8 mouse cellular contexts compared by ENCODE assay signal in the genomic region with DNA sequence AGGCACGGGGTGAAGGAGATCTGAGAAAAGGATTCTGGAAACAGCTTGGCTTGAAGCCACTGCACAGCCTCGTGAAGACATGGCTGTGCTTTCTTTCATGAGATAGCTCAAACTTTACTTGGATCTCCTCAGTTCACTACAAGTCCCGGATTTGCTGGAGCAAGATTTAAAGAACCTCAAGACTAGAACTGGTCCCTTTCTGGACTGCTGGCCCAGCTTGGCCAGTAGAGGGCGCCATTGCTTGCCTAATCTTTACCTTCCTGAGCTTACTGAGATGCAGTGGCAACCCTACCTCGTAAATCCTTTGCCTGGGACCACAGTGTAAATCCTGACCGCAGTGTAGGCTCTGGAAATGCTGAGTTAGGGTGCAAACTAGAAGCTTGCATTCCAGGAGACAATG. TPM values are rescaled to one million over a fixed set of nuclear protein-coding genes. Genes with fewer than 3 reads are reported as not detected.
DNase-seq lines count a peak whose midpoint lies in the region; ATAC-seq and TF ChIP-seq lines count a peak whose summit lies in the region.

No protein-coding gene starts in this region.

- no peaks in the 10 kb centered on the region for H3K27me3 ChIP-seq in liver, embryonic 14.5 days (ENCODE audit: control insufficient read depth, insufficient read depth, low read length)

- in situ Hi-C loops in ES-E14 (cut with MboI; ENCODE audit: low sequenced_read_pairs in 2 of 2, unreplicated experiment in 2 of 2) = loop anchor here in 1 of 2 experiments (25.0 kb wide), 1 partner anchor 351 kb away; the partner anchor contains the start of gene Cdc16

- no peak overlapping the region for H3K4me3 ChIP-seq in ES-E14 (ENCODE audit: insufficient read depth in 1 of 2, low read depth in 1 of 2, low read length in 2 of 2, poor library complexity in 1 of 2, severe bottlenecking in 1 of 2)
- no peak overlapping the region for H3K4me3 ChIP-seq in liver, embryonic 14.5 days (ENCODE audit: insufficient read depth in 1 of 2, low read depth in 2 of 2, low read length in 2 of 2)

- no peak for TF ChIP-seq EP300 in liver, embryonic 14.5 days (IDR thresholded peaks at IDR 0.05; ENCODE audit: low read depth)

- TF ChIP-seq CTCF in liver, embryonic 14.5 days (IDR thresholded peaks at IDR 0.05; ENCODE audit: low read depth) = peak; percentile 84

- H3K36me3 ChIP-seq in ES-E14 (ENCODE audit: control insufficient read depth, insufficient read depth, low read length, poor library complexity, severe bottlenecking) = no peaks in the 10 kb centered on the region
- H3K36me3 ChIP-seq in liver, embryonic 14.5 days (replicated peaks; ENCODE audit: control insufficient read depth, insufficient read depth, low read depth) = no peaks in the 10 kb centered on the region

- H3K27ac ChIP-seq in ES-E14 (ENCODE audit: insufficient read depth, low read depth, low read length, poor library complexity, severe bottlenecking) = no peak overlapping the region
- no peak overlapping the region for H3K27ac ChIP-seq in liver, embryonic 14.5 days

- H3K9ac ChIP-seq in ES-E14 (ENCODE audit: insufficient read depth, low read depth, low read length, poor library complexity, severe bottlenecking) = no peak overlapping the region
- H3K9ac ChIP-seq in liver, embryonic 14.5 days (replicated peaks) = no peak overlapping the region

- H3K4me2 ChIP-seq in liver, embryonic 14.5 days (ENCODE audit: low read depth) = no peak overlapping the region

- DNase-seq in A20 (ENCODE audit: low read depth, low spot score) (peak; percentile 71), ES-E14 (ENCODE audit: low read depth, low spot score) (peak; percentile 56)
- DNase-seq in cerebellum, adult 11-12 months = peak; percentile 43
- DNase-seq in frontal cortex, postnatal 36 days (ENCODE audit: low spot score in 2 of 2) = peak; percentile 69 to 84
- DNase-seq in kidney, postnatal 14 days = peak; percentile 64
- peak; percentile 20 to 24 (median 23) for DNase-seq in liver, embryonic 14.5 days (ENCODE audit: low read depth in 3 of 3, low spot score in 3 of 3)
- DNase-seq in retina, postnatal 7 days (ENCODE audit: low read depth, low spot score) = peak; percentile 54

- H3K9me3 ChIP-seq in ES-E14 (ENCODE audit: control insufficient read depth, insufficient read depth, low read depth, low read length) = no peaks in the 10 kb centered on the region
- no peaks in the 10 kb centered on the region for H3K9me3 ChIP-seq in liver, embryonic 14.5 days (ENCODE audit: control insufficient read depth, low read length)

- WGBS in liver, embryonic 14.5 days (ENCODE audit: insufficient replicate concordance) = 23% methylated on average over 6 of the region's 6 CpGs

- no peak for ATAC-seq in liver, embryonic 14.5 days (ENCODE audit: insufficient read depth)
- no peak for ATAC-seq in monocyte, adult 5-6 weeks (replicated peaks; ENCODE audit: insufficient number of reproducible peaks, low FRiP score, low TSS enrichment, poor library complexity, severe bottlenecking)

- no peaks in the 10 kb centered on the region for H3K4me1 ChIP-seq in ES-E14 (ENCODE audit: control insufficient read depth in 2 of 2, insufficient read depth in 2 of 2, low read length in 2 of 2, poor library complexity in 1 of 2)
- no peaks in the 10 kb centered on the region for H3K4me1 ChIP-seq in liver, embryonic 14.5 days (replicated peaks; ENCODE audit: control insufficient read depth in 2 of 2, insufficient read depth in 2 of 2, low read length in 1 of 2)

TF ChIP-seq in ES-E14, 5 proteins besides CTCF, POLR2A, EP300 and RAD21:
- TF ChIP-seq MAFK (IDR thresholded peaks at IDR 0.05; ENCODE audit: insufficient read depth, low read depth, low read length) (no peak), HCFC1 (IDR thresholded peaks at IDR 0.05; ENCODE audit: borderline replicate concordance, insufficient read depth, low read length) (no peak), ZNF384 (IDR thresholded peaks at IDR 0.05; ENCODE audit: low read depth, low read length) (no peak), ZC3H11A (IDR thresholded peaks at IDR 0.05; ENCODE audit: borderline replicate concordance, low read depth, low read length) (peak; percentile 81), CHD2 (IDR thresholded peaks at IDR 0.05; ENCODE audit: low read depth, low read length) (no peak)

RNA-seq across cellular contexts. Expression of gene Grk1, which starts 6.7 kb away (rescaled TPM):
- total RNA-seq in ES-E14 (2012; rRNA removed) = 0.04 and 0.05 TPM in 2 replicates
- 0.01 and 0.02 TPM in 2 replicates for polyA plus RNA-seq in liver, embryonic 14.5 days (2012; rRNA removed)
- polyA plus RNA-seq in liver, embryonic 14.5 days (2014; fragmentation: Nextera tagmentation; extraction: Ambion mirVana) = 0.04 TPM in 1 of 2 replicates, not detected in the other
- total RNA-seq in monocyte, adult 5-6 weeks (2017) = not detected in 3 replicates

RNA-seq across cellular contexts. Expression of gene Atp4b, which starts 15.0 kb away (rescaled TPM):
- total RNA-seq in ES-E14 (2012; rRNA removed) = not detected in 2 replicates
- polyA plus RNA-seq in liver, embryonic 14.5 days (2012; rRNA removed) = not detected in 2 replicates
- polyA plus RNA-seq in liver, embryonic 14.5 days (2014; fragmentation: Nextera tagmentation; extraction: Ambion mirVana) = not detected in 2 replicates
- total RNA-seq in monocyte, adult 5-6 weeks (2017) = not detected in 3 replicates

RNA-seq across cellular contexts. Expression of gene Tmem255b, which starts 23.4 kb away (rescaled TPM):
- 0.18 and 0.26 TPM in 2 replicates for total RNA-seq in ES-E14 (2012; rRNA removed)
- 0.02 TPM in 1 of 2 replicates, not detected in the other for polyA plus RNA-seq in liver, embryonic 14.5 days (2012; rRNA removed)
- 0.14 TPM in 1 of 2 replicates, not detected in the other for polyA plus RNA-seq in liver, embryonic 14.5 days (2014; fragmentation: Nextera tagmentation; extraction: Ambion mirVana)
- not detected in 3 replicates for total RNA-seq in monocyte, adult 5-6 weeks (2017)

Comparison
In these comparisons a context has a peak if more than half of its experiments do, and no peak if none do; other contexts are left out.
1. DNase-seq: peak in every context shown above with its lines; median percentile 76 in frontal cortex, postnatal 36 days; 71 in A20; 64 in kidney, postnatal 14 days; 56 in ES-E14; 54 in retina, postnatal 7 days; 43 in cerebellum, adult 11-12 months; 23 in liver, embryonic 14.5 days.